Mouse (Mus musculus) hindbrain, embryonic 10.5 days (tissue): ENCODE results near the gene Gzf1. TPM values are rescaled to one million over a fixed set of nuclear protein-coding genes. Genes with fewer than 3 reads are reported as not detected.

Experiments used
- DNase-seq: peaks from one replicate; pipeline ENCODE4 v3.0.0-alpha.2; 2017; ENCODE audit warnings: low spot score
- H3K27ac ChIP-seq: fragments of 300-500 bp; sonication (generic); 2 replicates; pipeline ENCODE4 v1.5.1; 2016; ENCODE audit warnings: mild to moderate bottlenecking, moderate library complexity
- H3K27me3 ChIP-seq: fragments of 300-500 bp; sonication (generic); 2 replicates; pipeline ENCODE4 v1.6.1; 2016; ENCODE audit warnings: mild to moderate bottlenecking; ENCODE audit not compliant: poor library complexity, insufficient read depth, severe bottlenecking
- H3K36me3 ChIP-seq: fragments of 300-500 bp; sonication (generic); 2 replicates; pipeline ENCODE4 v1.6.1; 2016; ENCODE audit warnings: mild to moderate bottlenecking, moderate library complexity
- H3K4me1 ChIP-seq: fragments of 300-500 bp; sonication (generic); replicated peaks from 2 replicates; pipeline ENCODE4 v1.6.1; 2016; ENCODE audit warnings: mild to moderate bottlenecking
- H3K4me3 ChIP-seq: fragments of 300-500 bp; sonication (generic); 2 replicates; pipeline ENCODE4 v1.5.1; 2016; ENCODE audit warnings: mild to moderate bottlenecking, moderate library complexity
- H3K9me3 ChIP-seq: fragments of 300-500 bp; sonication (generic); 2 replicates; pipeline ENCODE4 v1.6.1; 2016; ENCODE audit warnings: mild to moderate bottlenecking, moderate library complexity
- WGBS: fragments of 180-500 bp; shearing (Covaris S2); methylation state at CpG from one replicate; pipeline ENCODE4 v1.1.7; 2016; 5-methylcytosine and 5-hydroxymethylcytosine counted together
- polyA plus RNA-seq: library from polyadenylated mRNA; unstranded; fragments of >200 nt; fragmentation: Nextera tagmentation; extraction: Ambion mirVana; gene quantifications from 2 replicates; pipeline ENCODE4 v1.2.1, GENCODE M21; 2016

Gzf1 gene
- polyA plus RNA-seq, 1 experiment from 2014 or later = 18.2 TPM

GRCm38 (mm10) chr2:148683031-148683430 lies 2.2 kb downstream of the Gzf1 start:
- Histone ChIP-seq H3K36me3 (peaks cover 49% of the 10 kb centered on the region), H3K27me3 (no peaks in the 10 kb centered on the region), H3K4me3 (no peak overlapping the region), H3K4me1 (peaks cover 40% of the 10 kb centered on the region), H3K9me3 (no peaks in the 10 kb centered on the region), H3K27ac (no peak overlapping the region)
- WGBS = 92% methylated on average over 1 of the region's 1 CpGs
- DNase-seq = no peak

- H3K27me3 ChIP-seq = no peaks in the 10 kb centered on the region
- peaks cover 69% of the 10 kb centered on the region for H3K36me3 ChIP-seq
- H3K4me1 ChIP-seq = peaks cover 21% of the 10 kb centered on the region
- no peaks in the 10 kb centered on the region for H3K9me3 ChIP-seq
- no peak overlapping the region for H3K4me3 ChIP-seq
- DNase-seq = no peak
- H3K27ac ChIP-seq = no peak overlapping the region
- 97% methylated on average over 2 of the region's 2 CpGs for WGBS
These were observed 4.1 kb downstream of the Gzf1 start for GRCm38 (mm10) chr2:148684972-148685371.

GRCm38 (mm10) chr2:148685709-148686108 lies 4.9 kb downstream of the Gzf1 start:
- Histone ChIP-seq H3K4me3 (no peak overlapping the region), H3K27ac (no peak overlapping the region), H3K27me3 (no peaks in the 10 kb centered on the region), H3K9me3 (no peaks in the 10 kb centered on the region), H3K4me1 (peaks cover 13% of the 10 kb centered on the region), H3K36me3 (peaks cover 76% of the 10 kb centered on the region)
- no peak for DNase-seq
- 94% methylated on average over 3 of the region's 3 CpGs for WGBS

DNA sequence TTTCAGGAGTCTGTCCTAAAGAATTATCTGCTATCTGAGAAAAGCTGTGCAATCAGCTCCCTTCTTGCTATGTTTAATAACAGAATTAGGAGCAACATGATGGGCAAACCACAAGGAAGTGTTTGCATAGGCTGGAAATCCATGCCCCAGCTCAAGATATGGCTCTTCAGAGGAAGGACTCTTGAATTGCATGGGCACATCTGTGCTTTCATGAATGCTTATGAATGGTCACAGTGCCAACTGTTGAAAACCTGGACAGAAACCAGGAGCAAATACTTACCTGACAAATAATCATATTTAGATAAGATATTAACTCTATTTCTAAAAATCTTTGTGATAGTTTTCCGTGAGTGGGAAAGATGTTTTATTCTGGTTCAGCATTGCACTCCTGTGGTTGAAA lies 6.0 kb downstream of the Gzf1 start:
- H3K36me3 ChIP-seq = peaks cover 88% of the 10 kb centered on the region
- peaks cover 7% of the 10 kb centered on the region for H3K4me1 ChIP-seq
- no peak for DNase-seq
- H3K27me3 ChIP-seq = no peaks in the 10 kb centered on the region
- H3K9me3 ChIP-seq = no peaks in the 10 kb centered on the region
- H3K27ac ChIP-seq = no peak overlapping the region
- H3K4me3 ChIP-seq = no peak overlapping the region
- 98% methylated on average over 1 of the region's 1 CpGs for WGBS

DNA sequence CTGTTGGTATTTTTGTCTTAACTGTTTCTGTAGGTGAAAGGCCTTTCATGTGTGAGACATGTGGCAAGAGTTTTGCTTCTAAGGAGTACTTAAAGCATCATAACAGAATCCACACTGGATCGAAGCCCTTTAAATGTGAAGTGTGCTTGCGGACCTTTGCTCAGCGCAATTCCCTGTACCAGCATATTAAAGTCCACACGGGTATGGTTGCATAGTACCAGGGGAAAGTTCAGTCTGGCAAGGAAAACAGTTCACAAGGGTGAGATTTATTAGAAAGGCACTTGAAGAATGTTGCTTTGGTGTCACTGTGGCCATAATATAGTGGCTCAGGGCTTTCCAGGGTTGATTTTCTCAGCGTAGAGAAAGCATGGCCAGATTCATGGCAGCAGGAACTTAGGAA lies 7.1 kb downstream of the Gzf1 start:
- Histone ChIP-seq H3K27me3 (no peaks in the 10 kb centered on the region), H3K9me3 (no peaks in the 10 kb centered on the region), H3K36me3 (peaks cover 99% of the 10 kb centered on the region), H3K27ac (no peak overlapping the region), H3K4me3 (no peak overlapping the region), H3K4me1 (no peaks in the 10 kb centered on the region)
- WGBS = 95% methylated on average over 5 of the region's 5 CpGs
- DNase-seq = no peak

DNA sequence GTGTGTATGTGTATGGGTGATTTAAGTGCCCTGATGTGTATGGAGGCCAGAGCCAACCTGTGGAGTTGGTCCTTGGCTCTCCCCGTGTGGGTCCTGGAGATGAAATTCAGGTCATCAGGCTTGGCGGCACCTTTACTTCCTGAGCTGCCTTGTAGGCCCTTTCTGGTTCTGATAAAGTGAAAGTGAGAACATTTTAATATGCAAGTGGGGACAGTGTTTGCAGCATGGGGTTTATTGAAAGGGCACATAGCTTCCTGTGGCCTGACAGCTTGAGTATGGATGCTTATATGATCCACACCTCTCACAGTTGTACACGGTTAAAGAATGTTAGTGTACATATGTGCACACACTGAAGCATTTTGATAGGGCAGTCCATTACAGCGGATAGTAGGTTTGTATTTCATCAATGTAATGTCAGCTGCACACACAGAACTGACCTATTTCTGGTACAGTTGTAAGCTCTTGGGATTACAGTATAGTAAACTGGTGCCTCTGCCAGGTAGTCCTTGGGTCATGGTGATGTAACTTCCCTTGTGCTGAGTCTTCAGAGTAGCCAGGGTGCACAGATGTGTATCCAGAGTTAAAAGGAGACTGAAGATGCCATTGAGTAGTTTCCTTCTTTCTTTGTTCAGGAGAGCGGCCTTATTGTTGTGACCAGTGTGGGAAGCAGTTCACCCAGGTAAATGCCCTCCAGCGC lies 8.8 kb downstream of the Gzf1 start:
- Histone ChIP-seq H3K27ac (no peak overlapping the region), H3K4me3 (no peak overlapping the region), H3K36me3 (peaks cover 98% of the 10 kb centered on the region), H3K4me1 (no peaks in the 10 kb centered on the region), H3K9me3 (no peaks in the 10 kb centered on the region), H3K27me3 (no peaks in the 10 kb centered on the region)
- WGBS = 98% methylated on average over 6 of the region's 6 CpGs
- DNase-seq = no peak

DNA sequence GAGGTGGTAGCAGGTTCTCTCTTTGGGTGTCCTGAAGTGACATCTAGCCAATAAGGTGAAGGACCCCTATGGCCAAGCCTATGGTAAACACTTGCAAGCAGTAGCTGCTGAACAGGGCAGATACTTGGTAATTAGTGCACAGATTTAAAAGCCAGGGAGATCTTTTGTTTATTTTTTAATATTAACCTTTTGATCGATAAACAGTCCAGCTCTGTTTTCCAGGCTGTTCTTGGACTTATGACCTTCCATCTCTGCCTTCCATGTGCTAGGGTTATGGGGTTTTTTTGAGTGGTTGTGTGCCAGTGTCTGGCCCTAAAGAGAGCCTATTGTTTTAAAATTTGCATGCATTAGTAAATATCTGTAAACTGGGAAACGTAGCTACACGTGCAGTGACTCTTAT lies 9.5 kb downstream of the Gzf1 start:
- H3K27me3 ChIP-seq = no peaks in the 10 kb centered on the region
- H3K36me3 ChIP-seq = peaks cover 98% of the 10 kb centered on the region
- H3K9me3 ChIP-seq = no peaks in the 10 kb centered on the region
- H3K4me1 ChIP-seq = no peaks in the 10 kb centered on the region
- WGBS = 98% methylated on average over 3 of the region's 3 CpGs
- no peak overlapping the region for H3K27ac ChIP-seq
- H3K4me3 ChIP-seq = no peak overlapping the region
- no peak for DNase-seq

- no peak for DNase-seq
- Histone ChIP-seq H3K4me1 (no peaks in the 10 kb centered on the region), H3K4me3 (no peak overlapping the region), H3K27ac (no peak overlapping the region), H3K9me3 (no peaks in the 10 kb centered on the region), H3K36me3 (peaks cover 98% of the 10 kb centered on the region), H3K27me3 (no peaks in the 10 kb centered on the region)
- WGBS = 94% methylated on average over 5 of the region's 5 CpGs
These were observed 10.0 kb downstream of the Gzf1 start for GRCm38 (mm10) chr2:148690781-148691180.

GRCm38 (mm10) chr2:148698571-148698970 lies 17.7 kb downstream of the Gzf1 start:
- WGBS = 88% methylated on average over 5 of the region's 5 CpGs

GRCm38 (mm10) chr2:148706409-148707201 lies 25.8 kb downstream of the Gzf1 start:
- H3K27ac ChIP-seq = no peak overlapping the region
- no peaks in the 10 kb centered on the region for H3K27me3 ChIP-seq
- H3K4me3 ChIP-seq = no peak overlapping the region
- H3K9me3 ChIP-seq = no peaks in the 10 kb centered on the region
- H3K4me1 ChIP-seq = no peaks in the 10 kb centered on the region
- 77% methylated on average over 15 of the region's 15 CpGs for WGBS
- DNase-seq = peak; percentile 6
- peaks cover 20% of the 10 kb centered on the region for H3K36me3 ChIP-seq

More at GRCm38 (mm10) chr2:148698571-148698970, 17.7 kb downstream of the Gzf1 start:
- no peak overlapping the region for H3K4me3 ChIP-seq
- no peak overlapping the region for H3K27ac ChIP-seq
- H3K4me1 ChIP-seq = no peaks in the 10 kb centered on the region
- no peaks in the 10 kb centered on the region for H3K9me3 ChIP-seq
- no peak for DNase-seq
- H3K36me3 ChIP-seq = peaks cover 63% of the 10 kb centered on the region
- H3K27me3 ChIP-seq = no peaks in the 10 kb centered on the region

DNA sequence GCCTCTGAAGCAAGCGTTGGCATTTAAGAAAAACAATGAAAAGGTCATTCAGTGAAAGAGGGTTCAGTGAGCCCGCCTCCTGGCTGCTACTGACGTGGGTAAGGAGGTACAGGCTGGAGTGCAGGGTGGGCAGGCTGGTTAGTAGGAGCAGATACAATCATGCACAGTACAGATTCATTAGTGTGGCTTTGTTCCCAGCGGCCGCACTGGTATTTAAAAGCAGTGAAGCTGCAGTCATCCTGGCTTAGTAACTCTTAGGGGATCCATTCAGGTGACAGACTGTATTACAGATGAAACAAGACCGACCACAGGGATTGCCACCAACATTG lies 26.3 kb downstream of the Gzf1 start:
- no peaks in the 10 kb centered on the region for H3K4me1 ChIP-seq
- H3K27me3 ChIP-seq = no peaks in the 10 kb centered on the region
- no peak overlapping the region for H3K4me3 ChIP-seq
- no peak for DNase-seq
- peaks cover 23% of the 10 kb centered on the region for H3K36me3 ChIP-seq
- no peaks in the 10 kb centered on the region for H3K9me3 ChIP-seq
- H3K27ac ChIP-seq = no peak overlapping the region
- 69% methylated on average over 6 of the region's 6 CpGs for WGBS

DNA sequence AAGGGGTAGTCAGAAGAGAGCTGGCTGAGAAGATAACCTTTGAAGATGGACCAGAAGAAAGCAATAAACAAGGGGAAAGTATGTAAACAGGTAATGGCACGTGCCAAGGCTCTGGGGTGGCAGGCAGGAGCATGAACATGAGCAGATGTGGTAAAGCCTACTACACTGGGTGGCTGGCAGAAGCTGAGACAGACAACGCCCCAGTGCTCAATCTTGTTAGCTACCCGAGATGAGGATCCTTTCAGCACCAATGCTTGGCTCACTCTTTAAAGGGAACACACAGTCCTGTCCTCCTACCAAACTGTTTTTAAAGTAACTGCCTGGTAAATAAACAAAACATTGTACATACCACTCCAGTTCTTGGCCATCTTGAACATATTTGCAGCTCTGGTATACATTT lies 31.5 kb downstream of the Gzf1 start:
- peaks cover 23% of the 10 kb centered on the region for H3K36me3 ChIP-seq
- no peaks in the 10 kb centered on the region for H3K9me3 ChIP-seq
- WGBS = 87% methylated on average over 3 of the region's 3 CpGs
- H3K27me3 ChIP-seq = no peaks in the 10 kb centered on the region
- no peak overlapping the region for H3K4me3 ChIP-seq
- DNase-seq = no peak
- H3K4me1 ChIP-seq = no peaks in the 10 kb centered on the region
- H3K27ac ChIP-seq = no peak overlapping the region

- no peak for DNase-seq
- Histone ChIP-seq H3K4me1 (no peaks in the 10 kb centered on the region), H3K27me3 (no peaks in the 10 kb centered on the region), H3K27ac (no peak overlapping the region), H3K9me3 (no peaks in the 10 kb centered on the region), H3K36me3 (no peaks in the 10 kb centered on the region), H3K4me3 (no peak overlapping the region)
- 85% methylated on average over 2 of the region's 2 CpGs for WGBS
These were observed 36.2 kb downstream of the Gzf1 start for GRCm38 (mm10) chr2:148717072-148717471.
